Mouse (Mus musculus) heart, embryonic 16.5 days (tissue): ENCODE results near the gene Tcf25. TPM values are rescaled to one million over a fixed set of nuclear protein-coding genes. Genes with fewer than 3 reads are reported as not detected.
"Not testable (repeated sequence)": the region's sequence is repeated elsewhere in the genome, so short reads cannot be mapped to it uniquely, and the experiment has no call there.

Experiments
- ATAC-seq: fragments of 200-750 bp; cut with Nextera tagmentation; replicated peaks from 2 replicates; pipeline ENCODE4 v1.8.0; 2017; ENCODE audit warnings: moderate number of reproducible peaks; ENCODE audit not compliant: insufficient read depth, low FRiP score; ENCODE audit errors: extremely low read depth
- H3K27ac ChIP-seq: fragments of 300-500 bp; sonication (generic); 2 replicates; pipeline ENCODE4 v1.5.1; 2014; ENCODE audit warnings: mild to moderate bottlenecking, low read length, control low read depth, moderate library complexity
- H3K27me3 ChIP-seq: fragments of 300-500 bp; sonication (generic); 2 replicates; pipeline ENCODE4 v1.6.1; 2014; ENCODE audit warnings: low read length, mixed read lengths; ENCODE audit not compliant: control insufficient read depth, insufficient read depth
- H3K36me3 ChIP-seq: fragments of 300-500 bp; sonication (generic); 2 replicates; pipeline ENCODE4 v1.6.1; 2014; ENCODE audit not compliant: control insufficient read depth, insufficient read depth
- H3K4me1 ChIP-seq: fragments of 300-500 bp; sonication (generic); 2 replicates; pipeline ENCODE4 v1.6.1; 2014; ENCODE audit warnings: low read length, mixed read lengths; ENCODE audit not compliant: control insufficient read depth, insufficient read depth
- H3K4me2 ChIP-seq: fragments of 300-500 bp; sonication (generic); 2 replicates; pipeline ENCODE4 v1.6.1; 2014; ENCODE audit warnings: low read depth, mild to moderate bottlenecking, control low read depth, low read length
- H3K4me3 ChIP-seq: fragments of 300-500 bp; sonication (generic); 2 replicates; pipeline ENCODE4 v1.5.1; 2014; ENCODE audit warnings: mild to moderate bottlenecking, control low read depth, low read length
- H3K9ac ChIP-seq: fragments of 300-500 bp; sonication (generic); 2 replicates; pipeline ENCODE4 v1.6.1; 2014; ENCODE audit warnings: low read length, control low read depth
- H3K9me3 ChIP-seq: fragments of 300-500 bp; sonication (generic); replicated peaks from 2 replicates; pipeline ENCODE4 v1.6.1; 2016; ENCODE audit warnings: low read length; ENCODE audit not compliant: control insufficient read depth
- WGBS: fragments of 180-500 bp; shearing (Covaris S2); extraction: QIAGEN DNeasy Blood & Tissue Kit; methylation state at CpG from one replicate; pipeline ENCODE4 v1.1.7; 2014; 5-methylcytosine and 5-hydroxymethylcytosine counted together
- polyA plus RNA-seq: library from polyadenylated mRNA; unstranded; fragments of >200 nt; fragmentation: Nextera tagmentation; extraction: Ambion mirVana; gene quantifications from 2 replicates; pipeline ENCODE4 v1.2.1, GENCODE M21; 2015

Tcf25 gene
- polyA plus RNA-seq, 1 experiment from 2014 or later, result 152 TPM

DNA sequence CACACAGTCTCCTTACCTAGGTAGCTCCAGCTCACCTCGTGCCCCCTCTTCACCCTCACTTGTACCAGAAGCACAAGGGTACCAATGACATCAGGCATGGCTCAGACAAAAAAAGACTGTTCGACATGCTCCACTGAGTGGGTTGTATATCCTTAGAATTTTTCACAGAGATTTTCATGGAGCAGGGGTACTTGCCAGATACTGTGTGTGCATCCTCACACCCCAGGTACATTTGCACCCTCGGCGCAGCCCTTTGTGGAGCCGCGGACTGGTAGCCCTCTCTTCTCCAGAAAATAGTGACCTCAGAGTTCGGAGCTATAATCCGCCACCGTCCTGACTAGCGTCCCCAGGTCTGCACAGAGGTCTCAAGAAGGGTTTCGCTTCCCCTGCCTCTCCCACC lies 37.2 kb downstream of the Tcf25 start:
- Histone ChIP-seq H3K4me3 (peak overlapping the region; percentile 33), H3K4me2 (peak overlapping the region; percentile 52), H3K9me3 (no peaks in the 10 kb centered on the region), H3K36me3 (no peaks in the 10 kb centered on the region), H3K9ac (no peak overlapping the region), H3K27me3 (peaks cover 35% of the 10 kb centered on the region), H3K4me1 (peaks cover 22% of the 10 kb centered on the region), H3K27ac (no peak overlapping the region)
- no peak for ATAC-seq
- 14% methylated on average over 11 of the region's 11 CpGs for WGBS

DNA sequence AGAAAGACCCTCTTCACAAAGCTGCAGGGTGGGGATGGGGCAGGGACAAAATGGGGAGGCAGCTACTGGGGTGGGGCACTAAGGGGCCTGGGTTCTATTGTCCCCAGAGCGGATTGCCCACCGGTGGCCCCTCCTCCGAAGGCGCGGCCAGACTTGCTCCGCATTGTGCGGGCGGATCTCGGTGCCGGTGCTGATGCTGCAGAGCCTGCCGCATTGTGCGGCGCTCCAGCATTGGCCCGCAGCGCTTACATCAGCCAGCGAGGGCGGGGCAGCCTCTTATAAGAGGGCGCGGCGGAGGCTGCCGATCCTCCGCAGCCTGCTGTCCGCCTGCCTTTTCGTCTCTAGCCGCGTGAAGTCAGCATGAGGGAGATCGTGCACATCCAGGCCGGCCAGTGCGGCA lies 37.7 kb downstream of the Tcf25 start, which contains the start of gene Tubb3:
Tubb3 (plus strand) TSS at position 179 of the 400 bp plus-strand sequence.
- no peaks in the 10 kb centered on the region for H3K36me3 ChIP-seq
- H3K27me3 ChIP-seq, result peaks cover 35% of the 10 kb centered on the region
- no peak within 1 kb of the TSS for H3K27ac ChIP-seq
- H3K9ac ChIP-seq, result no peak within 1 kb of the TSS
- H3K4me2 ChIP-seq, result peak within 1 kb of the TSS; percentile 52
- under 1% methylated on average over 29 of the region's 29 CpGs for WGBS
- peak; percentile 15; the same call in 1 of the 2 replicates for ATAC-seq
- peaks cover 22% of the 10 kb centered on the region for H3K4me1 ChIP-seq
- H3K9me3 ChIP-seq, result no peaks in the 10 kb centered on the region
- H3K4me3 ChIP-seq, result peak within 1 kb of the TSS; percentile 33

DNA sequence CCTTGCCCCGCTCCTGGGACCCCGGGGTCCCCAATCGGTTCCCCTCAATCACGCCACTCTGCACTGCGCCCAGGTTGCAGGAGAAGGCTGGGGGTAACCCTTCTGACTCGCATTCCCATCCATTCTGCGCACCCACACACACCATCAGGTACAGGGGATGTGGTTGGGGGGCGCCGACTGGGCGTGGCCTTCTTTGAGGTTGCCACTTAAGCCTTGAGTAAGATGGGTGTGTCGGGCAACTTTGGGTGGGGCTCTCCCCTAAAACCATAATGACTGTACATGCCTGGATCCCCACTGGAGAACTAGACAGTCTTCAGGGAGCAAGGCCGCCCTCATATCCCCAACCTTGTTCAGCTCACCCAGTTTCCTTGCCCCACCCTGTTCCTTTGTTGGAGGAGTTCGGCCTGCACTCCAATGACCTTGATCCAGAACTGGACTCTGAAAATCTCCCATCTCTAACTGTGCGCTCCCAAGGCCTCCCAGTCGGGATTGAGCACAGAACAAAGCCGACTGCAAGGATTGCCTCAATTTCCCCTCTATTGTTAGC lies 38.3 kb downstream of the Tcf25 start:
- Histone ChIP-seq H3K9me3 (no peaks in the 10 kb centered on the region), H3K4me3 (peak overlapping the region; percentile 33), H3K4me1 (peaks cover 22% of the 10 kb centered on the region), H3K27me3 (peaks cover 35% of the 10 kb centered on the region), H3K36me3 (no peaks in the 10 kb centered on the region), H3K9ac (no peak overlapping the region), H3K27ac (no peak overlapping the region), H3K4me2 (peak overlapping the region; percentile 52)
- no peak for ATAC-seq
- WGBS, result 11% methylated on average over 16 of the region's 16 CpGs

DNA sequence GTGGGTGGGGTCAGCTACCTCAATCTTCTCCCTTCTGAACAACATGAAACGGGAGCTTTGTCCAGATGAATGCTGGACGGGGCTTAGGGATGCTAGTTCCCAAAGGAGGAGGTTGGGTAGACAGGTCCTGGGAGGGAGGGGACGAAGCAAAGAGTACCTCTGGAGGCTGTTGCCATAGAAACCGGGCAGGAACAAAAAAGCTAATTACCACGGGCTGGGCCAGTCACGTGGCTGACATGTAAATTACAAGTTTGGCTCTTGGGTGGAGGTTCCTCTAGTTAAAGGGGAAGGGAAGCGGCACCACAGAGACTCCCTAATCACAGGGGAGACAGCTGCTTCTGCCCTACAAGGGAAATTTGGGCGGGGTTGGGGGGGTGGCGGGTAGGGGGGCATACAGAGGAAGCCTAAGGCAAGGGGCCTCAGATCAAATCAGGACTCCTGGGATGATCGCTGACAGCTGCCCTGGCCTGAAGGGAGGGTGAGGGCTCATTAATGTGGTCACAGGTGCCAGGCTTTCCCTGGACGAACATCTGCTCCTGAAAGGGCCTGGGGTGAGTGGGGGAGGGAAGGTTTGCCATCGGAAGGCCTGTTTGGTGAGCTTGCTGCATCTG lies 39.1 kb downstream of the Tcf25 start:
- Histone ChIP-seq H3K27ac (no peak overlapping the region), H3K9ac (no peak overlapping the region), H3K4me2 (no peak overlapping the region), H3K27me3 (peaks cover 35% of the 10 kb centered on the region), H3K36me3 (no peaks in the 10 kb centered on the region), H3K9me3 (no peaks in the 10 kb centered on the region), H3K4me3 (no peak overlapping the region), H3K4me1 (peaks cover 22% of the 10 kb centered on the region)
- ATAC-seq, result no peak
- 5% methylated on average over 12 of the region's 12 CpGs for WGBS

DNA sequence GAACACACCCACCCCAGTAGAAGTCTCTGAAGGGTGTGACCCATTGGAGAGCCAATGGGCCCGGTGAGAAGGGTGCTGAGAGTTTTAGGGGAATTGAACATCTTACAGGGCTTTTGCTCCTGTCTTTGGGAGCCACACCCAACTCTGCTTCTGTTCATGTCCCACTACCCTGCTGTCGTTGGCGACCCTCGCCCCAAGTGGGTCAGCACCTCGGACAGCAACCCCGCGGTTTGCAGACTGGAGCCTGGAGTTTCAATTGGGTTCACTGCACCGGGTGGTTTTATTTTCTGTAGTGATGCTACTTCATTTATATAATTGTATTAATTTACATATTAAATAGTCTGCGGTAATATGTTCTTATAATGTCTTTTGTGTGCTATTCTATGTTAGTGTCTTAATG lies 40.7 kb downstream of the Tcf25 start:
- no peak overlapping the region for H3K9ac ChIP-seq
- ATAC-seq, result no peak
- H3K27me3 ChIP-seq, result peaks cover 35% of the 10 kb centered on the region
- no peak overlapping the region for H3K27ac ChIP-seq
- WGBS, result 8% methylated on average over 9 of the region's 9 CpGs
- H3K36me3 ChIP-seq, result no peaks in the 10 kb centered on the region
- peaks cover 17% of the 10 kb centered on the region for H3K4me1 ChIP-seq
- no peak overlapping the region for H3K4me2 ChIP-seq
- no peaks in the 10 kb centered on the region for H3K9me3 ChIP-seq
- H3K4me3 ChIP-seq, result no peak overlapping the region

DNA sequence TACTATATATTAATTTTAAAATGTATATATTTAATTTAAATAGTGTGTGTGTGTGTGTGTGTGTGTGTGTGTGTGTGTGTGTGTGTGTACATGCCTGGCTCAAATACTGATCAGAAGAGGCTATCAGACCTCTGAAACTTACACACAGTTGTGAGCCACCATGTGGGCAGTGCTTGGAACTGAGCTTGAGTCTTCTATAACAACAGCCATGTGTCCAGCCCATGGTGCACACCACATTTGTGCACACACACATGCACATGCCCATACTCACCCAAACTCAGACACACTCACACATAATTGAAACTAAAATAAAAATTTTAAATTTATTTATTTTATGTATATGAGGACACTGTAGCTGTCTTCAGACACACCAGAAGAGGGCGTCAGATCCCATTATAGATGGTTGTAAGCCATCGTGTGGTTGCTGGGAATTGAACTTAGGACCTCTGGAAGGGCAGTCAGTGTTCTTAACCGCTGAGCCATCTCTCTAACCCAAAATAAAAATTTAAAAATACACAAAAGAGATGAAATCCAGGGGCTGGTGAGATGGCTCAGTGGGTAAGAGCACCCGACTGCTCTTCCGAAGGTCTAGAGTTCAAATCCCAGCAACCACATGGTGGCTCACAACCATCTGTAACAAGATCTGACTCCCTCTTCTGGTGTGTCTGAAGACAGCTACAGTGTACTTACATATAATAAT lies 41.6 kb downstream of the Tcf25 start:
- H3K4me3 ChIP-seq, H3K9ac ChIP-seq, H3K36me3 ChIP-seq, H3K27ac ChIP-seq, H3K4me2 ChIP-seq, H3K4me1 ChIP-seq, ATAC-seq, H3K9me3 ChIP-seq: not testable (repeated sequence)
- H3K27me3 ChIP-seq, result peaks cover 32% of the 10 kb centered on the region
- WGBS, result 76% methylated on average over 5 of the region's 5 CpGs

DNA sequence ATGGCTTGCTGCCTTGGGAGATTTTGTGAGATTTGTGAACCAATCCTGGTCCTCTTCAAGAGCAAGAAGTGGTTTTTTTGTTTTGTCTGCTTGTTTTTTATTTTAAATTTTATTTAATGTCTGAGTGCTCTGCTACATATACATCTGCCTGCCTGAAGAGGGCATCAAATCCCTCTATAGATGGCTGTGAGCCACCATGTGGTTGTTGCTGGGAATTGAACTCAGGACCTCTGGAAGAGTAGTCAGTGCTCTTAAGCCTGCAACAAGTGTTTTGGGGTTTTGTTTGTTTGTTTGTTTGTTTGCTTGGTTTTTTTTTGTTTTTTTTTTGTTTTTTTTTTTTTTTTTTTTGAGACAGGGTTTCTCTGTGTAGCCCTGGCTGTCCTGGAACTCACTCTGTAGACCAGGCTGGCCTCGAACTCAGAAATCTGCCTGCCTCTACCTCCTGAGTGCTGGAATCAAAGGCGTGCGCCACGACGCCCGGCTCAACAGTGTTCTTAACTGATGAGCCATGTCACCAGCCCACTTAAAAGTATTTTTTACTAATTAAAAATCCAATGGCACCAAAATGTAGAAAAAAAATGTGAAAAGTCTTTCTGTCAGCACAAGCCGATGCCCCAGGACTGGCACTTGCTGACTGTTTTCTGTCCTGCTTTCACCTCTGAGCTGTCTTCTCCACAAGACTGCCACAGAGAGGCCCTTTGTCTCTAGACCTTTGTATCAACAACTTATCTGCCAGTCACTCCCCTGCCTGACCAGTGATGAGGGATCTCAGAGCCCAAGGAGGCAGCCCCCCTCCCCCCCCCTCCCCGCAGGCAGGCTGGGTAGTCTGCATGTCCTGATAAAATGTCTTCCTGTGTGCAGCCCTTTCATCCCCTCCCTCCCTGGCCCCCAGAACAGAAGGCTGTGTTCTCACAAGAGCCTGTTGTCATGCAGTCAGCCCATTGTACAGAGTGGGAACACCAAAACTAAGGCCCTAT lies 42.7 kb downstream of the Tcf25 start:
- no peaks in the 10 kb centered on the region for H3K9me3 ChIP-seq
- H3K4me3 ChIP-seq, result no peak overlapping the region
- WGBS, result 50% methylated on average over 8 of the region's 8 CpGs
- no peak overlapping the region for H3K9ac ChIP-seq
- H3K4me1 ChIP-seq, result peaks cover under 1% of the 10 kb centered on the region
- peaks cover 25% of the 10 kb centered on the region for H3K27me3 ChIP-seq
- ATAC-seq, result no peak
- no peak overlapping the region for H3K27ac ChIP-seq
- no peaks in the 10 kb centered on the region for H3K36me3 ChIP-seq
- H3K4me2 ChIP-seq, result no peak overlapping the region

DNA sequence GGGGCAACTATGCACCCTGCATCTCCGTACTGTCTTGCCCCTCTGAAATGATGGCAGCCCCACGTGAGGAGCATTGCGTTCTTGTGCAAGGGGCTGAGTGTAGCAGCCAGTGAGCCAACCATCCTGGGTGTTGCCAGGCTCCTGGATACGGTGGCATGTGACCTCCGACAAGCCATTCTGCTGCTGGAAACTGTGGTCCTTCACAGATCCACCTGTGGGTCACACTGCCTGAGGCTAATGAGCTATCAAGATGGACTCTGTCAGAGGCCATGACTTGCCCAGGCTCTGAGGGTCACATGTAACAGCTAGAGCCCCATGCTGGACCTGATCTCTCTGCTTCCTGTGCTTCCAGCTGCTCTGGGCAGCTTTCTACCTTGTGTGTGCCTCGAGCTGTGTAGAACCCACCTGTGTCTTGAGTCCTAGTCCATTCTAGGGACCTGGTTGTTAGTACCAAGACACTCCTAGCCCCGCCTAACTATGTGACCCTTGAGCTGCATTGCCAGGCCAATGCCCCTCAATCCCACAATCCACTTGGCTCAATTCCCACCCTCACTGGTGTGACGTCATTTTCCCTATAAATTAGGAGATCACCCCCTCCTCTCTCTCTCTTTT lies 43.5 kb downstream of the Tcf25 start:
- no peak overlapping the region for H3K9ac ChIP-seq
- no peak overlapping the region for H3K4me2 ChIP-seq
- WGBS, result 71% methylated on average over 8 of the region's 8 CpGs
- H3K27ac ChIP-seq, result no peak overlapping the region
- ATAC-seq, result no peak
- peaks cover 17% of the 10 kb centered on the region for H3K27me3 ChIP-seq
- H3K36me3 ChIP-seq, result no peaks in the 10 kb centered on the region
- peaks cover 1% of the 10 kb centered on the region; the same call in 1 of the 2 replicates for H3K4me1 ChIP-seq
- no peaks in the 10 kb centered on the region for H3K9me3 ChIP-seq
- no peak overlapping the region for H3K4me3 ChIP-seq
